Mouse (Mus musculus) small intestine, adult 2 months (tissue): ENCODE measurements around the gene Sec31a.

Experiments used
- CTCF ChIP-seq: fragments of 200-500 bp; IDR thresholded peaks from 2 replicates; pipeline ENCODE4 v1.5.1; 2012; ENCODE audit warnings: low read depth, mild to moderate bottlenecking, control low read depth, inconsistent platforms, low read length, moderate library complexity, mixed read lengths; ENCODE audit not compliant: insufficient replicate concordance, insufficient read length; ENCODE audit errors: extremely low read depth
- POLR2A ChIP-seq: fragments of 200-500 bp; IDR thresholded peaks from 2 replicates; pipeline ENCODE4 v1.6.1; 2012; ENCODE audit warnings: low read depth, mild to moderate bottlenecking, control low read depth, inconsistent platforms, low read length, moderate library complexity

GRCm38 (mm10) chr5:100459468-100459867 lies 43.4 kb upstream of the Sec31a start:
- no peak for TF ChIP-seq CTCF
- no peak for TF ChIP-seq POLR2A
